Mouse (Mus musculus): Measurements from ENCODE around the gene Vac14. TPM values are rescaled to one million over a fixed set of nuclear protein-coding genes. Genes with fewer than 3 reads are reported as not detected.

Gene Vac14
- polyA plus RNA-seq, 1 experiment from 2014 or later, result 32.8 TPM

- no peak for ATAC-seq (ENCODE audit: low FRiP score)
Observed at GRCm38 (mm10) chr8:110671309-110671708, 52.9 kb downstream of the Vac14 start.

GRCm38 (mm10) chr8:110672133-110672532, 53.7 kb downstream of the Vac14 start:
- Histone ChIP-seq H3K4me1 (replicated peaks; ENCODE audit: control insufficient read depth, insufficient read depth, low read length) (no peaks in the 10 kb centered on the region), H3K36me3 (replicated peaks; ENCODE audit: control insufficient read depth, insufficient read depth) (peaks cover 51% of the 10 kb centered on the region), H3K4me2 (replicated peaks) (no peak overlapping the region), H3K27me3 (ENCODE audit: control insufficient read depth, insufficient read depth, low read length) (no peaks in the 10 kb centered on the region), H3K9ac (no peak overlapping the region), H3K27ac (peak overlapping the region; percentile 32; the same call in 1 of the 2 replicates), H3K9me3 (ENCODE audit: control insufficient read depth, low read length) (no peaks in the 10 kb centered on the region), H3K4me3 (replicated peaks; ENCODE audit: low read length) (no peak overlapping the region)
- WGBS, result 98% methylated on average over 2 of the region's 2 CpGs
- ATAC-seq (ENCODE audit: low FRiP score), result no peak
- DNase-seq (ENCODE audit: low spot score), result no peak

More at GRCm38 (mm10) chr8:110671309-110671708, 52.9 kb downstream of the Vac14 start:
- Histone ChIP-seq H3K9ac (no peak overlapping the region), H3K36me3 (replicated peaks; ENCODE audit: control insufficient read depth, insufficient read depth) (peaks cover 45% of the 10 kb centered on the region), H3K4me3 (replicated peaks; ENCODE audit: low read length) (no peak overlapping the region), H3K27me3 (ENCODE audit: control insufficient read depth, insufficient read depth, low read length) (no peaks in the 10 kb centered on the region), H3K4me1 (replicated peaks; ENCODE audit: control insufficient read depth, insufficient read depth, low read length) (no peaks in the 10 kb centered on the region), H3K9me3 (ENCODE audit: control insufficient read depth, low read length) (no peaks in the 10 kb centered on the region), H3K27ac (peak overlapping the region; percentile 21), H3K4me2 (replicated peaks) (no peak overlapping the region)
- 88% methylated on average over 6 of the region's 6 CpGs for WGBS
- no peak for DNase-seq (ENCODE audit: low spot score)

- ATAC-seq (ENCODE audit: low FRiP score) (no peak), DNase-seq (ENCODE audit: low spot score) (no peak)
- no peak overlapping the region for H3K4me2 ChIP-seq (replicated peaks)
- no peak overlapping the region for H3K27ac ChIP-seq
- 82% methylated on average over 2 of the region's 2 CpGs for WGBS
- no peaks in the 10 kb centered on the region for H3K9me3 ChIP-seq (ENCODE audit: control insufficient read depth, low read length)
- H3K4me3 ChIP-seq (replicated peaks; ENCODE audit: low read length), result no peak overlapping the region
- H3K4me1 ChIP-seq (replicated peaks; ENCODE audit: control insufficient read depth, insufficient read depth, low read length), result no peaks in the 10 kb centered on the region
- H3K36me3 ChIP-seq (replicated peaks; ENCODE audit: control insufficient read depth, insufficient read depth), result peaks cover 51% of the 10 kb centered on the region
- H3K27me3 ChIP-seq (ENCODE audit: control insufficient read depth, insufficient read depth, low read length), result no peaks in the 10 kb centered on the region
- no peak overlapping the region for H3K9ac ChIP-seq
Observed at GRCm38 (mm10) chr8:110673168-110673567, 54.8 kb downstream of the Vac14 start.

- Histone ChIP-seq H3K4me2 (replicated peaks) (no peak overlapping the region), H3K4me1 (replicated peaks; ENCODE audit: control insufficient read depth, insufficient read depth, low read length) (no peaks in the 10 kb centered on the region), H3K9ac (no peak overlapping the region), H3K36me3 (replicated peaks; ENCODE audit: control insufficient read depth, insufficient read depth) (peaks cover 51% of the 10 kb centered on the region), H3K27me3 (ENCODE audit: control insufficient read depth, insufficient read depth, low read length) (no peaks in the 10 kb centered on the region), H3K9me3 (ENCODE audit: control insufficient read depth, low read length) (no peaks in the 10 kb centered on the region), H3K27ac (no peak overlapping the region), H3K4me3 (replicated peaks; ENCODE audit: low read length) (no peak overlapping the region)
- ATAC-seq (ENCODE audit: low FRiP score) (no peak), DNase-seq (ENCODE audit: low spot score) (no peak)
- 93% methylated on average over 1 of the region's 1 CpGs for WGBS
Observed at GRCm38 (mm10) chr8:110674589-110674988, 56.2 kb downstream of the Vac14 start.

- H3K9ac ChIP-seq, result no peak overlapping the region
- ATAC-seq (ENCODE audit: low FRiP score) (no peak), DNase-seq (ENCODE audit: low spot score) (no peak)
- 82% methylated on average over 5 of the region's 5 CpGs for WGBS
- H3K4me3 ChIP-seq (replicated peaks; ENCODE audit: low read length), result no peak overlapping the region
- no peaks in the 10 kb centered on the region for H3K27me3 ChIP-seq (ENCODE audit: control insufficient read depth, insufficient read depth, low read length)
- H3K9me3 ChIP-seq (ENCODE audit: control insufficient read depth, low read length), result no peaks in the 10 kb centered on the region
- H3K4me1 ChIP-seq (replicated peaks; ENCODE audit: control insufficient read depth, insufficient read depth, low read length), result no peaks in the 10 kb centered on the region
- H3K27ac ChIP-seq, result no peak overlapping the region
- H3K36me3 ChIP-seq (replicated peaks; ENCODE audit: control insufficient read depth, insufficient read depth), result peaks cover 45% of the 10 kb centered on the region
- no peak overlapping the region for H3K4me2 ChIP-seq (replicated peaks)
Observed at GRCm38 (mm10) chr8:110676702-110677101, 58.3 kb downstream of the Vac14 start.

- WGBS, result 92% methylated on average over 5 of the region's 5 CpGs
- H3K4me1 ChIP-seq (replicated peaks; ENCODE audit: control insufficient read depth, insufficient read depth, low read length), result no peaks in the 10 kb centered on the region
- no peaks in the 10 kb centered on the region for H3K9me3 ChIP-seq (ENCODE audit: control insufficient read depth, low read length)
- no peak overlapping the region for H3K9ac ChIP-seq
- no peak overlapping the region for H3K4me2 ChIP-seq (replicated peaks)
- H3K4me3 ChIP-seq (replicated peaks; ENCODE audit: low read length), result no peak overlapping the region
- H3K36me3 ChIP-seq (replicated peaks; ENCODE audit: control insufficient read depth, insufficient read depth), result peaks cover 40% of the 10 kb centered on the region
- ATAC-seq (ENCODE audit: low FRiP score) (no peak), DNase-seq (ENCODE audit: low spot score) (no peak)
- H3K27ac ChIP-seq, result no peak overlapping the region
- no peaks in the 10 kb centered on the region for H3K27me3 ChIP-seq (ENCODE audit: control insufficient read depth, insufficient read depth, low read length)
Observed at GRCm38 (mm10) chr8:110677174-110677660, 58.8 kb downstream of the Vac14 start.

GRCm38 (mm10) chr8:110678989-110679388, 60.6 kb downstream of the Vac14 start:
- no peak overlapping the region for H3K9ac ChIP-seq
- H3K27me3 ChIP-seq (ENCODE audit: control insufficient read depth, insufficient read depth, low read length), result no peaks in the 10 kb centered on the region
- H3K27ac ChIP-seq, result no peak overlapping the region
- ATAC-seq (ENCODE audit: low FRiP score), result no peak
- no peak overlapping the region for H3K4me2 ChIP-seq (replicated peaks)
- peaks cover 35% of the 10 kb centered on the region for H3K36me3 ChIP-seq (replicated peaks; ENCODE audit: control insufficient read depth, insufficient read depth)
- WGBS, result 83% methylated on average over 3 of the region's 3 CpGs
- no peaks in the 10 kb centered on the region for H3K4me1 ChIP-seq (replicated peaks; ENCODE audit: control insufficient read depth, insufficient read depth, low read length)
- no peaks in the 10 kb centered on the region for H3K9me3 ChIP-seq (ENCODE audit: control insufficient read depth, low read length)
- no peak overlapping the region for H3K4me3 ChIP-seq (replicated peaks; ENCODE audit: low read length)
- DNase-seq (ENCODE audit: low spot score), result no peak

- H3K27ac ChIP-seq, result no peak overlapping the region
- ATAC-seq (ENCODE audit: low FRiP score) (peak; percentile 37; the same call in 1 of the 2 replicates), DNase-seq (ENCODE audit: low spot score) (no peak)
- no peak overlapping the region for H3K9ac ChIP-seq
- no peaks in the 10 kb centered on the region for H3K27me3 ChIP-seq (ENCODE audit: control insufficient read depth, insufficient read depth, low read length)
- WGBS, result 84% methylated on average over 5 of the region's 5 CpGs
- H3K9me3 ChIP-seq (ENCODE audit: control insufficient read depth, low read length), result no peaks in the 10 kb centered on the region
- no peak overlapping the region for H3K4me2 ChIP-seq (replicated peaks)
- H3K36me3 ChIP-seq (replicated peaks; ENCODE audit: control insufficient read depth, insufficient read depth), result peaks cover 42% of the 10 kb centered on the region
- H3K4me3 ChIP-seq (replicated peaks; ENCODE audit: low read length), result no peak overlapping the region
- H3K4me1 ChIP-seq (replicated peaks; ENCODE audit: control insufficient read depth, insufficient read depth, low read length), result no peaks in the 10 kb centered on the region
Observed at GRCm38 (mm10) chr8:110687726-110688125, 69.3 kb downstream of the Vac14 start.

- no peaks in the 10 kb centered on the region for H3K9me3 ChIP-seq (ENCODE audit: control insufficient read depth, low read length)
- no peaks in the 10 kb centered on the region for H3K27me3 ChIP-seq (ENCODE audit: control insufficient read depth, insufficient read depth, low read length)
- no peak for ATAC-seq (ENCODE audit: low FRiP score)
- 92% methylated on average over 9 of the region's 9 CpGs for WGBS
- H3K36me3 ChIP-seq (replicated peaks; ENCODE audit: control insufficient read depth, insufficient read depth), result peaks cover 27% of the 10 kb centered on the region
- H3K4me2 ChIP-seq (replicated peaks), result no peak overlapping the region
- no peak overlapping the region for H3K4me3 ChIP-seq (replicated peaks; ENCODE audit: low read length)
- H3K9ac ChIP-seq, result no peak overlapping the region
- H3K4me1 ChIP-seq (replicated peaks; ENCODE audit: control insufficient read depth, insufficient read depth, low read length), result peaks cover under 1% of the 10 kb centered on the region; the same call in 1 of the 2 replicates
- no peak overlapping the region for H3K27ac ChIP-seq
- DNase-seq (ENCODE audit: low spot score), result no peak
Observed at GRCm38 (mm10) chr8:110689961-110690360, 71.6 kb downstream of the Vac14 start.

- ATAC-seq (ENCODE audit: low FRiP score) (no peak), DNase-seq (ENCODE audit: low spot score) (no peak)
- H3K27me3 ChIP-seq (ENCODE audit: control insufficient read depth, insufficient read depth, low read length), result no peaks in the 10 kb centered on the region
- peaks cover 11% of the 10 kb centered on the region; the same call in 1 of the 2 replicates for H3K36me3 ChIP-seq (replicated peaks; ENCODE audit: control insufficient read depth, insufficient read depth)
- no peak overlapping the region for H3K4me3 ChIP-seq (replicated peaks; ENCODE audit: low read length)
- H3K4me2 ChIP-seq (replicated peaks), result no peak overlapping the region
- H3K9ac ChIP-seq, result no peak overlapping the region
- no peaks in the 10 kb centered on the region for H3K9me3 ChIP-seq (ENCODE audit: control insufficient read depth, low read length)
- WGBS, result 77% methylated on average over 5 of the region's 5 CpGs
- H3K27ac ChIP-seq, result no peak overlapping the region
- H3K4me1 ChIP-seq (replicated peaks; ENCODE audit: control insufficient read depth, insufficient read depth, low read length), result peaks cover 7% of the 10 kb centered on the region; the same call in 1 of the 2 replicates
Observed at GRCm38 (mm10) chr8:110694226-110694625, 75.8 kb downstream of the Vac14 start.
